8 mouse cellular contexts compared by ENCODE assay signal in the genomic region with DNA sequence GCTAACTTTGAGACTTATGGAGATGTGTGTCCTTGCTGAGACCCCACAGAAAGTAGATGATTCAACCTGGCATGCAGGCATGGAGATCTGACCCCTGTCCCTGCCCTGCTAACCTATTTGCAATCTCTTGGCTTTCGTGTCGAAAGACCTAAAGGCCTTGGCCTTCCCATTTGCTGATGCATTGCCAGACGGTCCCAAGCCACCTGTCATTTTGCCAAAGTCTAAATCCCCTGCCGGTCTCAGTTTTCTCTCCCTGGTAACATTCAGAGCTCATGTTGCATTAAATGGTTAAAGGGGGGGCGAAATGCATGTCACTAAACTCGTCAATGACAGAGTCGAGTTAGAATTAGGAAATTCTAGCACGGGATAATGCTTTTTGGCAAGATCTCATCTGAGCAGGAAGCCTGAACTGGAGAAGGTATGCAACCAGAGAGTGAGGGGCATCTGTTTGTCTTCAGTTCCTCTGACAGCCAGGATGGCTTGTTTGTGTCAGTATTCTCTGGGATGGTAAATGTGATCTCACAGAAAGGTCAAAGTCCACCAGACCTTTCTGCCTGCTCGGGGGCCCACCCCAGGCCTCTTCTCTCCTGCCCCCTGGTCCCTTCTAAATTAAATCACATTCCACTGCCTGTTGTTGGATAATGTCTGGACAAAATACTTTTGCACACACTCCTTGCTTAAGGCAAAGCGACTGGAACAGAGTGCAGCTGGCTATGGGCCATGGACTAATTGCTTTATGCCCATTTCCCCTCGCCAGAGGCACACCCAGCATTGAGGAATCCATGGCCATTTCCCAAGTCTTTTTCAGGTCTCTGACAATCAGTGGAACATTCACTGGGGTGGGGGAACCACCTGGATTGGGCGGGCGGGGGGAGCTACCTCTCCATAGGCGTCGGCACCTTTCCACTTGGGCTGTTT.
DNase-seq lines count a peak whose midpoint lies in the region; ATAC-seq and TF ChIP-seq lines count a peak whose summit lies in the region.

No protein-coding gene starts in this region.

- TF ChIP-seq CTCF in liver, postnatal 0 days (IDR thresholded peaks at IDR 0.05; ENCODE audit: low read depth): no peak

- intact Hi-C loops in left cerebral cortex, postnatal 4 days (cut with DNase I): no loop called here
- intact Hi-C loops in left cerebral cortex, postnatal 10 days (cut with DNase I): no loop called here

- ATAC-seq in intestine, embryonic 16.5 days: peak; percentile 62
- ATAC-seq in liver, postnatal 0 days: peak; percentile 75

- H3K4me2 ChIP-seq in intestine, embryonic 16.5 days (ENCODE audit: low read depth, low read length): 0 out of 2 replicates have a peak overlapping the region, but pooled peaks have one; percentile 17
- no peak overlapping the region for H3K4me2 ChIP-seq in liver, postnatal 0 days (ENCODE audit: low read depth, low read length)

- H3K4me3 ChIP-seq in intestine, embryonic 16.5 days (ENCODE audit: low read length): no peak overlapping the region
- no peak overlapping the region for H3K4me3 ChIP-seq in liver, postnatal 0 days (ENCODE audit: low read depth, low read length)

- peaks cover 28% of the 10 kb centered on the region for H3K4me1 ChIP-seq in intestine, embryonic 16.5 days (ENCODE audit: control insufficient read depth, insufficient read depth, low read length)
- H3K4me1 ChIP-seq in liver, postnatal 0 days (ENCODE audit: insufficient read depth): peaks cover 10% of the 10 kb centered on the region; the same call in 1 of the 2 replicates

- peak overlapping the region; percentile 73 for H3K27ac ChIP-seq in intestine, embryonic 16.5 days (ENCODE audit: low read length)
- H3K27ac ChIP-seq in liver, postnatal 0 days (ENCODE audit: low read depth): peak overlapping the region; percentile 45

- H3K27me3 ChIP-seq in intestine, embryonic 16.5 days (replicated peaks; ENCODE audit: control insufficient read depth, insufficient read depth, low read length): no peaks in the 10 kb centered on the region
- H3K27me3 ChIP-seq in liver, postnatal 0 days (ENCODE audit: insufficient read depth, low read length): no peaks in the 10 kb centered on the region

- H3K9me3 ChIP-seq in intestine, embryonic 16.5 days (ENCODE audit: control insufficient read depth, low read length): peaks cover 3% of the 10 kb centered on the region; the same call in 1 of the 2 replicates
- H3K9me3 ChIP-seq in liver, postnatal 0 days (ENCODE audit: low read length): no peaks in the 10 kb centered on the region

- no peak; the same call in 1 of the 2 replicates for TF ChIP-seq EP300 in liver, postnatal 0 days (IDR thresholded peaks at IDR 0.05; ENCODE audit: low read depth)

- no peaks in the 10 kb centered on the region; the same call in 1 of the 2 replicates for H3K36me3 ChIP-seq in intestine, embryonic 16.5 days (ENCODE audit: control insufficient read depth, insufficient read depth, low read length)
- no peaks in the 10 kb centered on the region for H3K36me3 ChIP-seq in liver, postnatal 0 days (replicated peaks; ENCODE audit: insufficient read depth, low read length)

- DNase-seq in left cerebral cortex, postnatal 4 days: peak; percentile 34
- DNase-seq in left cerebral cortex, postnatal 10 days (ENCODE audit: extremely low spot score in 1 of 2, low spot score in 2 of 2): no peak
- peak; percentile 60 for DNase-seq in gastrocnemius, postnatal 25 days
- DNase-seq in liver, postnatal 0 days: peak; percentile 28
- DNase-seq in thymus, adult 18-20 months: no peak
- no peak for DNase-seq in layer of hippocampus, adult 9-10 months (ENCODE audit: low spot score)
- no peak for DNase-seq in frontal cortex, postnatal 10 days (ENCODE audit: low spot score in 2 of 2)

- WGBS in intestine, embryonic 16.5 days: 27% methylated on average over 15 of the region's 15 CpGs
- WGBS in liver, postnatal 0 days (ENCODE audit: insufficient replicate concordance): 54% methylated on average over 15 of the region's 15 CpGs

- no peak overlapping the region for H3K9ac ChIP-seq in intestine, embryonic 16.5 days (ENCODE audit: low read depth, low read length)
- H3K9ac ChIP-seq in liver, postnatal 0 days (replicated peaks): no peak overlapping the region

Comparison
In these comparisons a context has a peak if more than half of its experiments do, and no peak if none do; other contexts are left out.
1. DNase-seq: peak in left cerebral cortex, postnatal 4 days (single experiment), gastrocnemius, postnatal 25 days (single experiment) and liver, postnatal 0 days (single experiment); none in left cerebral cortex, postnatal 10 days (0 of 2), thymus, adult 18-20 months (0 of 2), layer of hippocampus, adult 9-10 months (single experiment) and frontal cortex, postnatal 10 days (0 of 2).